In genomic region chr17:47294091-47294534, GRCm38 (mm10) we compare ENCODE assay signal across 9 mouse cellular contexts.
A peak's percentile ranks its signal among the peaks of the same experiment; 100 is the strongest.
DNase-seq lines count a peak whose midpoint lies in the region; ATAC-seq lines count a peak whose summit lies in the region.
"Had no signal": no experiment of that assay in that cellular context is flagged by ENCODE, and none has a peak within 500 bp of the region (broad histone marks: within the 10 kb centered on the region; RNA-seq: fewer than 3 reads in every experiment).

No protein-coding gene starts in this region.

- H3K9me3 ChIP-seq in forebrain, embryonic 14.5 days (replicated peaks; ENCODE audit: control insufficient read depth, low read length): no peaks in the 10 kb centered on the region
- no peaks in the 10 kb centered on the region for H3K9me3 ChIP-seq in intestine, embryonic 14.5 days (ENCODE audit: control insufficient read depth, low read length)
- H3K9me3 ChIP-seq: embryonic facial prominence, embryonic 12.5 days had no signal

- H3K4me3 ChIP-seq in forebrain, embryonic 14.5 days (ENCODE audit: low read depth, low read length): no peak overlapping the region
- H3K4me3 ChIP-seq in intestine, embryonic 14.5 days (ENCODE audit: low read depth, low read length): no peak overlapping the region
- H3K4me3 ChIP-seq: embryonic facial prominence, embryonic 12.5 days had no signal

- no peak overlapping the region for H3K27ac ChIP-seq in forebrain, embryonic 14.5 days (ENCODE audit: low read depth, low read length)
- peak overlapping the region; percentile 67 for H3K27ac ChIP-seq in intestine, embryonic 14.5 days (ENCODE audit: low read depth)

- ATAC-seq in forebrain, embryonic 14.5 days: peak; percentile 26; the same call in 1 of the 2 replicates
- ATAC-seq in intestine, embryonic 14.5 days (replicated peaks; ENCODE audit: low FRiP score, low TSS enrichment, low read depth): peak; percentile 74

- H3K4me2 ChIP-seq in forebrain, embryonic 14.5 days (ENCODE audit: low read length): no peak overlapping the region
- H3K4me2 ChIP-seq in intestine, embryonic 14.5 days (ENCODE audit: low read length): no peak overlapping the region
- H3K4me2 ChIP-seq: embryonic facial prominence, embryonic 12.5 days had no signal

- no peaks in the 10 kb centered on the region for H3K27me3 ChIP-seq in forebrain, embryonic 14.5 days (replicated peaks; ENCODE audit: control insufficient read depth, insufficient read depth, low read length)
- no peaks in the 10 kb centered on the region for H3K27me3 ChIP-seq in intestine, embryonic 14.5 days (replicated peaks; ENCODE audit: control insufficient read depth, insufficient read depth, low read length)
- H3K27me3 ChIP-seq: embryonic facial prominence, embryonic 12.5 days had no signal

- DNase-seq in urinary bladder, adult 18-20 months (ENCODE audit: low spot score in 2 of 2): peak; percentile 39 to 75
- no peak for DNase-seq in urinary bladder, adult 2 months (ENCODE audit: low spot score)
- DNase-seq in forebrain, embryonic 14.5 days (ENCODE audit: low spot score): no peak
- peak; percentile 61 for DNase-seq in intestine, embryonic 14.5 days (ENCODE audit: low spot score)
- DNase-seq in lung, postnatal 14 days: peak; percentile 40
- DNase-seq in urinary bladder, postnatal 36 days (ENCODE audit: low spot score in 2 of 2): peak; percentile 70 to 71
- no peak for DNase-seq in layer of hippocampus, postnatal 10 days (ENCODE audit: low spot score in 2 of 2)
- no peak for DNase-seq in spleen, postnatal 10 days (ENCODE audit: low spot score in 2 of 2)

- no peak overlapping the region for H3K9ac ChIP-seq in forebrain, embryonic 14.5 days (ENCODE audit: low read length)
- no peak overlapping the region for H3K9ac ChIP-seq in intestine, embryonic 14.5 days (ENCODE audit: low read length)
- H3K9ac ChIP-seq: embryonic facial prominence, embryonic 12.5 days had no signal

- no peaks in the 10 kb centered on the region for H3K36me3 ChIP-seq in forebrain, embryonic 14.5 days (ENCODE audit: control insufficient read depth, insufficient read depth, low read length)
- H3K36me3 ChIP-seq in intestine, embryonic 14.5 days (ENCODE audit: control insufficient read depth, insufficient read depth, low read length): no peaks in the 10 kb centered on the region

- peaks cover 6% of the 10 kb centered on the region; the same call in 1 of the 2 replicates for H3K4me1 ChIP-seq in forebrain, embryonic 14.5 days (ENCODE audit: control insufficient read depth, insufficient read depth, low read length)
- H3K4me1 ChIP-seq in intestine, embryonic 14.5 days (replicated peaks; ENCODE audit: control insufficient read depth, insufficient read depth, low read length): peaks cover 28% of the 10 kb centered on the region

- 37% methylated on average over 5 of the region's 5 CpGs for WGBS in forebrain, embryonic 14.5 days
- 40% methylated on average over 5 of the region's 5 CpGs for WGBS in intestine, embryonic 14.5 days

Comparison
In these comparisons a context has a peak if more than half of its experiments do, and no peak if none do; other contexts are left out.
1. DNase-seq: peak in urinary bladder, adult 18-20 months (2 of 2), intestine, embryonic 14.5 days (single experiment), lung, postnatal 14 days (single experiment) and urinary bladder, postnatal 36 days (2 of 2); none in urinary bladder, adult 2 months (single experiment), forebrain, embryonic 14.5 days (single experiment), layer of hippocampus, postnatal 10 days (0 of 2) and spleen, postnatal 10 days (0 of 2).